Mouse (Mus musculus): ENCODE data around the gene Gm4791. TPM values are rescaled to one million over a fixed set of nuclear protein-coding genes. Genes with fewer than 3 reads are reported as not detected.

Gm4791 gene
- not detected in 2 replicates for polyA plus RNA-seq (2014; fragmentation: Nextera tagmentation; extraction: Ambion mirVana)

DNA sequence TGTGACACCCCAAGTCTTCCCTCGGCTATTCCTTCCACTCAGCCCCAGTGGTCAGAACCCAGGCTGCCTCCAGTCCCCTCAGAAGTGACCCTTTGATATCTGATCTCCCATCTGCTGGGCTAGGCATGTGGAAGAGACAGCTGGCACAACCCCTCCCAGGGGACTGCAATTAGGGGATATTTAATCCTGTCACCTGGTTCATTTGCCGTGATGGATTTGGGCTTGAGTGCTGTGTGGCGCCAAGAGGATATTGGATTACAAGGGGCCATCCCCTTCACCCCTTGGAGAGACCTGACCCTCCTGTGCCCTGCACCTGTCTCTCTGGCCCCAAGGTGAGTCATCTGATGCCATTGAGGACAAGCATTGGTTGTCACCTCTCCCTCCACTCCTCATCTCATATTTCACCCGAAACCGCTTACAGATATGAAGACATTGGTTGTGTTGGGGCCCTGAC, at the start of gene Gm4791:
Gm4791 (plus strand) TSS at position 404 of the 454 bp plus-strand sequence.
- H3K9ac ChIP-seq (ENCODE audit: low read length): no peak within 1 kb of the TSS
- H3K9me3 ChIP-seq (ENCODE audit: control insufficient read depth, low read length): no peaks in the 10 kb centered on the region
- no peak within 1 kb of the TSS for H3K4me3 ChIP-seq (ENCODE audit: low read depth, low read length)
- no peaks in the 10 kb centered on the region for H3K27me3 ChIP-seq (ENCODE audit: control insufficient read depth, insufficient read depth, low read length)
- no peaks in the 10 kb centered on the region for H3K4me1 ChIP-seq (replicated peaks; ENCODE audit: control insufficient read depth, insufficient read depth, low read length)
- no peak for DNase-seq (ENCODE audit: low spot score)
- no peak within 1 kb of the TSS for H3K27ac ChIP-seq (ENCODE audit: low read depth, low read length)
- WGBS: 37% methylated on average over 5 of the region's 5 CpGs
- no peaks in the 10 kb centered on the region for H3K36me3 ChIP-seq (ENCODE audit: control insufficient read depth, insufficient read depth, low read length)
- no peak for ATAC-seq (replicated peaks; ENCODE audit: low FRiP score)
- no peak within 1 kb of the TSS for H3K4me2 ChIP-seq (ENCODE audit: low read depth, low read length, severe bottlenecking)

- no peak overlapping the region for H3K9ac ChIP-seq (ENCODE audit: low read length)
- no peak for ATAC-seq (replicated peaks; ENCODE audit: low FRiP score)
- 71% methylated on average over 6 of the region's 6 CpGs for WGBS
- no peak overlapping the region for H3K27ac ChIP-seq (ENCODE audit: low read depth, low read length)
- no peak overlapping the region for H3K4me3 ChIP-seq (ENCODE audit: low read depth, low read length)
- peaks cover 9% of the 10 kb centered on the region; the same call in 1 of the 2 replicates for H3K4me1 ChIP-seq (replicated peaks; ENCODE audit: control insufficient read depth, insufficient read depth, low read length)
- DNase-seq (ENCODE audit: low spot score): no peak
- H3K27me3 ChIP-seq (ENCODE audit: control insufficient read depth, insufficient read depth, low read length): no peaks in the 10 kb centered on the region
- H3K9me3 ChIP-seq (ENCODE audit: control insufficient read depth, low read length): no peaks in the 10 kb centered on the region
- no peaks in the 10 kb centered on the region for H3K36me3 ChIP-seq (ENCODE audit: control insufficient read depth, insufficient read depth, low read length)
- H3K4me2 ChIP-seq (ENCODE audit: low read depth, low read length, severe bottlenecking): no peak overlapping the region
Measured at GRCm38 (mm10) chr9:46956286-46956685, 42.3 kb upstream of the Gm4791 start.

GRCm38 (mm10) chr9:46957420-46957950, 41.1 kb upstream of the Gm4791 start:
- H3K9me3 ChIP-seq (ENCODE audit: control insufficient read depth, low read length): no peaks in the 10 kb centered on the region
- H3K27me3 ChIP-seq (ENCODE audit: control insufficient read depth, insufficient read depth, low read length): no peaks in the 10 kb centered on the region
- H3K4me3 ChIP-seq (ENCODE audit: low read depth, low read length): no peak overlapping the region
- H3K9ac ChIP-seq (ENCODE audit: low read length): no peak overlapping the region
- DNase-seq (ENCODE audit: low spot score) (no peak), ATAC-seq (replicated peaks; ENCODE audit: low FRiP score) (no peak)
- H3K36me3 ChIP-seq (ENCODE audit: control insufficient read depth, insufficient read depth, low read length): no peaks in the 10 kb centered on the region
- peaks cover 9% of the 10 kb centered on the region; the same call in 1 of the 2 replicates for H3K4me1 ChIP-seq (replicated peaks; ENCODE audit: control insufficient read depth, insufficient read depth, low read length)
- no peak overlapping the region for H3K27ac ChIP-seq (ENCODE audit: low read depth, low read length)
- no peak overlapping the region for H3K4me2 ChIP-seq (ENCODE audit: low read depth, low read length, severe bottlenecking)
- WGBS: 80% methylated on average over 8 of the region's 8 CpGs

DNA sequence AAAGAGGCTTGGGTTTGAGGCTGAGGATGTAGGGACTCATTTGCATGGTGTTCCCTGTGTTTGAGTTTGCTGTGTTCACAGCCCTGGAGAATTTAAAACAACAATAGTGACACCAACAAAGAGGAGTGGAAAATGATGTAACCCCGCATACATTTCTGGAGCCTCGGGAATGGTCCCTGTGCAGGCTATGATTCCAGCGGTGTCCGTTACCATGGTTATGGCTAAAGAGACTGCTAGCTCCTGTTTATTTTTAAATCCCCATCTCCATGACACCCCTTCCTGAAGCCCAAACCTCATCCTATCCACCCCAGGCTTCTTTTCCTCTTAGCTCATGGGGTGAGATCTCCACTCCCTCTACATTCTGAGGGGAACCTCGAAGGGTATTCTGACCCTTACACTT, 32.5 kb upstream of the Gm4791 start:
- Histone ChIP-seq H3K4me3 (ENCODE audit: low read depth, low read length) (no peak overlapping the region), H3K9me3 (ENCODE audit: control insufficient read depth, low read length) (no peaks in the 10 kb centered on the region), H3K27me3 (ENCODE audit: control insufficient read depth, insufficient read depth, low read length) (no peaks in the 10 kb centered on the region), H3K4me2 (ENCODE audit: low read depth, low read length, severe bottlenecking) (no peak overlapping the region), H3K36me3 (ENCODE audit: control insufficient read depth, insufficient read depth, low read length) (no peaks in the 10 kb centered on the region), H3K4me1 (replicated peaks; ENCODE audit: control insufficient read depth, insufficient read depth, low read length) (no peaks in the 10 kb centered on the region; the same call in 1 of the 2 replicates), H3K9ac (ENCODE audit: low read length) (no peak overlapping the region), H3K27ac (ENCODE audit: low read depth, low read length) (no peak overlapping the region)
- 75% methylated on average over 5 of the region's 5 CpGs for WGBS
- DNase-seq (ENCODE audit: low spot score) (no peak), ATAC-seq (replicated peaks; ENCODE audit: low FRiP score) (no peak)

GRCm38 (mm10) chr9:46968970-46969369, 29.6 kb upstream of the Gm4791 start:
- H3K4me2 ChIP-seq (ENCODE audit: low read depth, low read length, severe bottlenecking): no peak overlapping the region
- no peak for ATAC-seq (replicated peaks; ENCODE audit: low FRiP score)
- no peaks in the 10 kb centered on the region for H3K9me3 ChIP-seq (ENCODE audit: control insufficient read depth, low read length)
- H3K27me3 ChIP-seq (ENCODE audit: control insufficient read depth, insufficient read depth, low read length): no peaks in the 10 kb centered on the region
- H3K36me3 ChIP-seq (ENCODE audit: control insufficient read depth, insufficient read depth, low read length): no peaks in the 10 kb centered on the region
- H3K4me1 ChIP-seq (replicated peaks; ENCODE audit: control insufficient read depth, insufficient read depth, low read length): no peaks in the 10 kb centered on the region; the same call in 1 of the 2 replicates
- no peak overlapping the region for H3K4me3 ChIP-seq (ENCODE audit: low read depth, low read length)
- H3K9ac ChIP-seq (ENCODE audit: low read length): no peak overlapping the region
- WGBS: 41% methylated on average over 6 of the region's 6 CpGs
- no peak for DNase-seq (ENCODE audit: low spot score)
- H3K27ac ChIP-seq (ENCODE audit: low read depth, low read length): no peak overlapping the region

- no peak for ATAC-seq (replicated peaks; ENCODE audit: low FRiP score)
- Histone ChIP-seq H3K9ac (ENCODE audit: low read length) (no peak overlapping the region), H3K4me3 (ENCODE audit: low read depth, low read length) (no peak overlapping the region), H3K4me2 (ENCODE audit: low read depth, low read length, severe bottlenecking) (no peak overlapping the region), H3K27me3 (ENCODE audit: control insufficient read depth, insufficient read depth, low read length) (no peaks in the 10 kb centered on the region), H3K9me3 (ENCODE audit: control insufficient read depth, low read length) (no peaks in the 10 kb centered on the region), H3K4me1 (replicated peaks; ENCODE audit: control insufficient read depth, insufficient read depth, low read length) (no peaks in the 10 kb centered on the region; the same call in 1 of the 2 replicates), H3K27ac (ENCODE audit: low read depth, low read length) (no peak overlapping the region), H3K36me3 (ENCODE audit: control insufficient read depth, insufficient read depth, low read length) (no peaks in the 10 kb centered on the region)
- DNase-seq (ENCODE audit: low spot score): no peak
- 66% methylated on average over 6 of the region's 6 CpGs for WGBS
Measured at GRCm38 (mm10) chr9:46969406-46969805, 29.1 kb upstream of the Gm4791 start.

GRCm38 (mm10) chr9:46978806-46979205, 19.7 kb upstream of the Gm4791 start:
- Histone ChIP-seq H3K4me3 (ENCODE audit: low read depth, low read length) (no peak overlapping the region), H3K9ac (ENCODE audit: low read length) (no peak overlapping the region), H3K4me2 (ENCODE audit: low read depth, low read length, severe bottlenecking) (peak overlapping the region; percentile 21; the same call in 1 of the 2 replicates), H3K9me3 (ENCODE audit: control insufficient read depth, low read length) (no peaks in the 10 kb centered on the region), H3K27me3 (ENCODE audit: control insufficient read depth, insufficient read depth, low read length) (no peaks in the 10 kb centered on the region), H3K4me1 (replicated peaks; ENCODE audit: control insufficient read depth, insufficient read depth, low read length) (peaks cover 7% of the 10 kb centered on the region; the same call in 1 of the 2 replicates), H3K36me3 (ENCODE audit: control insufficient read depth, insufficient read depth, low read length) (no peaks in the 10 kb centered on the region), H3K27ac (ENCODE audit: low read depth, low read length) (no peak overlapping the region)
- 23% methylated on average over 11 of the region's 11 CpGs for WGBS
- ATAC-seq (replicated peaks; ENCODE audit: low FRiP score) (no peak), DNase-seq (ENCODE audit: low spot score) (no peak)

DNA sequence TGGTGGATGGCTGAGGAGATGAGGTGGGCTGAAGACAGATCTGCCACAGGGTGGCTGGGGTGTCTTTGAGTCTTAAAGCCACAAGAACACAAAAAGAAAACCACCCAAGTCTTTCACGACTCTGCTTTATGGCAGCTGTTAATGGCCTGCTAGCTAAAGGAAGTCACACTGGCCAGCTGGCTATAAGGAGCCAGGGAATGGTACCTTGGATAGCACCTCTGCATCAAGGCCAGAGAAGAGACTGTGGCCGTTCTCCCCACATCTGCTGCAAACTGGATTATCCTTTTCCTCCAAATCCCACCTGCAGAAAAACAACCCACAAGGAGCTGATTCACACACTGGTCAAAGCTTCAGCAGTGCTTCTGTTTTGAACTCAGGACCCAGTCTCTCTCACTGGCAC, 18.4 kb upstream of the Gm4791 start:
- Histone ChIP-seq H3K27ac (ENCODE audit: low read depth, low read length) (no peak overlapping the region), H3K4me2 (ENCODE audit: low read depth, low read length, severe bottlenecking) (no peak overlapping the region), H3K9me3 (ENCODE audit: control insufficient read depth, low read length) (no peaks in the 10 kb centered on the region), H3K9ac (ENCODE audit: low read length) (no peak overlapping the region), H3K36me3 (ENCODE audit: control insufficient read depth, insufficient read depth, low read length) (no peaks in the 10 kb centered on the region), H3K4me1 (replicated peaks; ENCODE audit: control insufficient read depth, insufficient read depth, low read length) (peaks cover 7% of the 10 kb centered on the region; the same call in 1 of the 2 replicates), H3K4me3 (ENCODE audit: low read depth, low read length) (no peak overlapping the region), H3K27me3 (ENCODE audit: control insufficient read depth, insufficient read depth, low read length) (no peaks in the 10 kb centered on the region)
- ATAC-seq (replicated peaks; ENCODE audit: low FRiP score) (no peak), DNase-seq (ENCODE audit: low spot score) (no peak)
- WGBS: 44% methylated on average over 2 of the region's 2 CpGs

GRCm38 (mm10) chr9:46983471-46983870, 15.1 kb upstream of the Gm4791 start:
- Histone ChIP-seq H3K9me3 (ENCODE audit: control insufficient read depth, low read length) (no peaks in the 10 kb centered on the region), H3K9ac (ENCODE audit: low read length) (no peak overlapping the region), H3K27me3 (ENCODE audit: control insufficient read depth, insufficient read depth, low read length) (no peaks in the 10 kb centered on the region), H3K36me3 (ENCODE audit: control insufficient read depth, insufficient read depth, low read length) (no peaks in the 10 kb centered on the region), H3K4me2 (ENCODE audit: low read depth, low read length, severe bottlenecking) (no peak overlapping the region), H3K4me3 (ENCODE audit: low read depth, low read length) (no peak overlapping the region), H3K27ac (ENCODE audit: low read depth, low read length) (no peak overlapping the region), H3K4me1 (replicated peaks; ENCODE audit: control insufficient read depth, insufficient read depth, low read length) (peaks cover 6% of the 10 kb centered on the region; the same call in 1 of the 2 replicates)
- DNase-seq (ENCODE audit: low spot score) (no peak), ATAC-seq (replicated peaks; ENCODE audit: low FRiP score) (no peak)
- 80% methylated on average over 2 of the region's 2 CpGs for WGBS

All from forebrain, embryonic 11.5 days (tissue).